Mouse (Mus musculus): ENCODE measurements at regions not wholly inside any gene's neighbourhood (a gene's known extent, or its start where the extent isn't known, plus 50 kb on each side); places are given as distances from the start of the nearest gene placed in this dataset.

GRCm38 (mm10) chr1:184535691-184536090 lies 196.7 kb downstream of the Hlx start:
- no peak for ATAC-seq

- ATAC-seq, result no peak
These were observed 197.9 kb downstream of the Hlx start for GRCm38 (mm10) chr1:184534511-184534910.

DNA sequence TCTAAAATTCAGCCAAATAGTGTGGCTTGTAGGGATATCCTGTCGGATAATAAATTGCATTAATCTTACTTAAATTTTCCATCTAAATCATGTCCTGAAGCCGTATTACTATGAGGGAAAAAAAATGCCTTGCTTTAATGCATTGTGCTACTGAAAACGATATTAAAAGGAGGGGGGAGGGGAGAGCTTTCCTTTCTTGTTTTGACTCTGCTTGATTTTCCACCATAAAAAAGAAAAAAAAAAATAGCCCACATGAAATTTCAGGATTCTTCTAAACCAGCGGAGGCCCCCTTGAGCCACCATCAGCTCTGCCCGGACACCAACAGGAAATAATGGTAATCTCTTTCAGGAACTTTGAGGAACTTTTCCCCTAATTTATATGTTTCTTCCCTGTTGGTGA lies 198.5 kb downstream of the Hlx start:
- ATAC-seq, result no peak

DNA sequence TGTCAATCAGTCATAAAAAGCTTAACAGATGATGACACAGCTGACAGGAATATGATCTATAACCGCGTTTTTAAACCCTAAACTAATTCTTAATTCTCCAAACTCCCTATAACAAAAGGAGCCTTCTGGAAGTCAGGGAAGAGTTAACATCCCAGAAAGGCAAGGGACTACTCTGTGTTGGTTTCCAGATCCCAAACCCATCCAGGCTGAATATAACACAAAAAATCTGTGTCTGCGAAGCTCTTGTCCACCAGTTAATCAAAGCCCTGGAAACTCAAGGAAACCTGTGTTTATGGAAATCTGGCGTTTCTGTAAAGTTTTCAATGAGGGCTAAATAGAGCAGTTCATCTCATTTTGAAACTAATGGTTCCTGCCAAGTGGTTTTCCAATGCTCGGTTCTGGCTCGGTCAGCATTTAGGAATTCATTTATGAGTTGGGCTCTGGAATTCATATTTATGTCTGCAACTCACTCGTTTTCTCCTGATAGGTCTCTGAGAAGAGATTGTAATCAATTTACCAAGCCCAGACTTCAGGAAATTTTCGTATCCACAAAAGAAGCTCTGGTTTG lies 199.8 kb downstream of the Hlx start:
- no peak for ATAC-seq

GRCm38 (mm10) chr1:184530606-184531320 lies 201.7 kb downstream of the Hlx start:
- ATAC-seq, result no peak

DNA sequence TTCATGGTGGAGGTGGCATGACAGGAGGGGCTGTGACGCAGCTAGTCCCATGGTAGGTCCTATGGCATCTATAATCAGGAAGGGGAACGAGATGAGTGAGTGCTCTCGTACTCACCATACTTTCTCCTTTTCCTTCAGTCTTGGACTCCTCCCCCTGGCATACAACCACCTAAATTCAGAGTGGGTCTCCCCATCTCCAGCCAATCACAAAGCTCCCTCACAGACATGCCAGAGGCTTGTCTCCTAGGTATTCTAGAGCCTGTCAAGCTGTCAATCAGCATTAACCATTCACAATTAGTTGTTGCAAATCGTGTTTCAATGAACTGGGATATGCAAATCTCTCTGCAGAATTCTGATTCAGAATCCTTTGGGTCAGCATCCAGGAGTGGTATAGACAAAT lies 206.7 kb downstream of the Hlx start:
- ATAC-seq, result no peak

GRCm38 (mm10) chr1:184519551-184519950 lies 212.9 kb downstream of the Hlx start:
- ATAC-seq, result no peak

- no peak for ATAC-seq
These were observed 227.8 kb downstream of the Hlx start for GRCm38 (mm10) chr1:184504663-184505062.

GRCm38 (mm10) chr1:184503827-184504355 lies 228.5 kb downstream of the Hlx start:
- ATAC-seq, result no peak

- no peak for ATAC-seq
These were observed 231.7 kb downstream of the Hlx start for GRCm38 (mm10) chr1:184500702-184501101.

- no peak for ATAC-seq
These were observed 233.4 kb downstream of the Hlx start for GRCm38 (mm10) chr1:184498909-184499525.

GRCm38 (mm10) chr1:184497007-184497406 lies 235.4 kb downstream of the Hlx start:
- ATAC-seq, result no peak

- no peak for ATAC-seq
These were observed 238.6 kb downstream of the Hlx start for GRCm38 (mm10) chr1:184493811-184494210.

- ATAC-seq, result no peak
These were observed 240.3 kb downstream of the Hlx start for GRCm38 (mm10) chr1:184492115-184492514.

GRCm38 (mm10) chr1:184491252-184491651 lies 241.2 kb downstream of the Hlx start:
- no peak for ATAC-seq

GRCm38 (mm10) chr1:184487409-184487808 lies 245.0 kb downstream of the Hlx start:
- no peak for ATAC-seq

GRCm38 (mm10) chr1:184484801-184485200 lies 247.6 kb downstream of the Hlx start:
- ATAC-seq, result no peak

GRCm38 (mm10) chr1:184483371-184483770 lies 249.0 kb downstream of the Hlx start:
- ATAC-seq, result no peak

GRCm38 (mm10) chr1:184482026-184482425 lies 250.4 kb downstream of the Hlx start:
- ATAC-seq, result no peak

GRCm38 (mm10) chr1:184480571-184481220 lies 251.7 kb downstream of the Hlx start:
- ATAC-seq, result no peak

GRCm38 (mm10) chr1:184478006-184478405 lies 254.4 kb downstream of the Hlx start:
- ATAC-seq, result no peak

DNA sequence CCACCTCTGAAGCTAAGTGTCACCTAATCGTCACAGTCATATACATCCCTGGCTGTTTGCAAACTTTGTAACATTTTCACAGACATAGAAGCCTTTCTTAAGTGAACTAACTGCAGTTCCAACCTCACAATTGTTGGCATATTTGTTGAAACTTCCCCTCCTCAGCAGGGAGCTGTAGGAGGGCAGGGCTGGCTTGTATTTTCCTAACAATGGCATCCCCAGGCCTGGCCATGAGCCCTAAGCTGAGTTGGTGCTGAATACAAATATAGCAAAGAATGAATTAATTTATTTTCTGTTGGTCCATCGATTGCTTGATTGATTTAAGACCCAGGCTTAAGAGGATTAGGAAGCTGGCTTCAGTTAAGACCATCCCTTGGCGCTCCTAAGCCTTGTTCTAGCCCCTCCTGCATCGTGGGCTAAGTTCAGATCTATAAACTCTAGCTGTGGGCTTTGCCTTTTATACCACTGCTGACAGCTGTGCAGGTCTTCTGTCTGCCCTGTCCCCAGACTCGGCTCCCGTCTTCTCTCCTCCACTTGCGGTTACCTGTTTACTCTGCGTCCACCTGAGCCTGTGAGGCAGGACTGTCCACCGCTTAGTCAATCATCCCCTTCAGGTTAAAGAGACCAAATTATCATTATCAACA lies 269.8 kb downstream of the Hlx start:
- ATAC-seq, result no peak

DNA sequence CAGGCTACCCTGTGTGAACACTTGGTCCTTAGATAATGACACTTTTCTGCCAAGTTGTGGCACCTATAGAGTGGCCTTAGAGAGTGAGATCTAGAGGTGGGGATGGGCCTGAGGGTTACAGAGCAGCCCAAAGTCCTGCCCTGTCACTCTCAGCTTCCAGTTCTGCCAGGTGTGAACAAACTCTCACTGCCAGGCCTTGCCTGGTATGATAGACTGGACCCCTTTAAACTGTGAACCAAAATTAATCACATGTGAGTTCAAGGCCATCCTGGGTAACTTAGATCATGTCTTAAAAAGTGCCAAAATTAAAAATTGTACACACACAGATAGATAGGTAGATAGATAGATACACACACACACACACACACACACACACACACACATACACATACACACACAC lies 271.0 kb downstream of the Hlx start:
- no peak for ATAC-seq

Data from inflammation-experienced regulatory T-cells, adult 6 months (primary cell).